Mouse (Mus musculus) hindbrain, embryonic 15.5 days (tissue): ENCODE measurements around the gene 6030408B16Rik. TPM values are rescaled to one million over a fixed set of nuclear protein-coding genes. Genes with fewer than 3 reads are reported as not detected.

Experiments
- ATAC-seq: fragments of 200-750 bp; cut with Nextera tagmentation; 2 replicates; pipeline ENCODE4 v1.8.0; 2017; ENCODE audit warnings: low read depth, moderate number of reproducible peaks, moderate TSS enrichment; ENCODE audit not compliant: low FRiP score
- H3K27ac ChIP-seq: fragments of 300-500 bp; sonication (generic); replicated peaks from 2 replicates; pipeline ENCODE4 v1.5.1; 2015; ENCODE audit warnings: mild to moderate bottlenecking, inconsistent platforms
- H3K27me3 ChIP-seq: fragments of 300-500 bp; sonication (generic); 2 replicates; pipeline ENCODE4 v1.6.1; 2015; ENCODE audit warnings: control low read depth, inconsistent platforms
- H3K36me3 ChIP-seq: fragments of 300-500 bp; sonication (generic); 2 replicates; pipeline ENCODE4 v1.6.1; 2015; ENCODE audit warnings: control low read depth, inconsistent platforms
- H3K4me1 ChIP-seq: fragments of 300-500 bp; sonication (generic); replicated peaks from 2 replicates; pipeline ENCODE4 v1.6.1; 2015; ENCODE audit warnings: control low read depth, inconsistent platforms
- H3K4me2 ChIP-seq: fragments of 300-500 bp; sonication (generic); 2 replicates; pipeline ENCODE4 v1.6.1; 2015; ENCODE audit warnings: moderate library complexity, mild to moderate bottlenecking, inconsistent platforms
- H3K4me3 ChIP-seq: fragments of 300-500 bp; sonication (generic); 2 replicates; pipeline ENCODE4 v1.5.1; 2015; ENCODE audit warnings: mild to moderate bottlenecking, inconsistent platforms
- H3K9ac ChIP-seq: fragments of 300-500 bp; sonication (generic); 2 replicates; pipeline ENCODE4 v1.6.1; 2015; ENCODE audit warnings: inconsistent platforms
- H3K9me3 ChIP-seq: fragments of 300-500 bp; sonication (generic); 2 replicates; pipeline ENCODE4 v1.6.1; 2016; ENCODE audit warnings: control low read depth, inconsistent platforms
- WGBS: fragments of 180-500 bp; shearing (Covaris S2); methylation state at CpG from one replicate; pipeline ENCODE4 v1.1.7; 2015; 5-methylcytosine and 5-hydroxymethylcytosine counted together
- polyA plus RNA-seq: library from polyadenylated mRNA; unstranded; fragments of >200 nt; fragmentation: Nextera tagmentation; extraction: Ambion mirVana; gene quantifications from 2 replicates; pipeline ENCODE4 v1.2.1, GENCODE M21; 2015

Gene 6030408B16Rik
- polyA plus RNA-seq, 1 experiment from 2014 or later, result not detected

DNA sequence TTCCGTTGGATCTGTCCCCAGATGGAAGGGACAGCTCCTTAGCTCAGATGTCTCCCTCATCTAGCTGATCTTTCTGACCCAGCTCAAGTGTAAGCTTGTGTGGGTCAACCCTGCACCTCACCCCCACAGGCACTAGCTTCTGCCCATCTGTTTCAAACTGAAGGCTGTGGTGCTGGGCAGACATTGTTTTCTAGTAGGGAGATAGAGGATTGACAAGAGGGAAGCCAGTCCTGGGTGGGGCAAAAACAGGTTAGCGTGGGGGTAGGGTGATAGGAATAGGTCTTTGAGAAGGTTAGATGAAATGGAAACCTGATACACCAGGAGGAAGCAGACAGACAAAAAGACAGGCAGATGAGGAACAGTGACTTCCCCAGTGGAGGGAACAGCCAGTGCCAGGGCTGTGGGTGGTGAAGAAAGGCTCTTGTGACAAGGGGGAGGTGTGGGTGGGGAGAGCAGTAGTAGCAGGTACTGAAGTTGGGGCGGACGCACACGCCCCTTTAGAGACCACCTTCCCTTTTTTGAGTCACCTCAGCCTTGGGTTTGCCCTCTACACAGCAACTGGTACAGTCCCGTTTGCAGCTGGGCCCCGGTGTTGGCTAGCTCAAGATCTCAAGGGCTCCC, 37.1 kb upstream of the 6030408B16Rik start:
- no peaks in the 10 kb centered on the region for H3K36me3 ChIP-seq
- H3K9ac ChIP-seq, result no peak overlapping the region
- WGBS, result 89% methylated on average over 7 of the region's 7 CpGs
- no peak for ATAC-seq
- no peaks in the 10 kb centered on the region for H3K9me3 ChIP-seq
- H3K27me3 ChIP-seq, result no peaks in the 10 kb centered on the region
- no peak overlapping the region for H3K4me3 ChIP-seq
- H3K4me2 ChIP-seq, result no peak overlapping the region
- no peak overlapping the region for H3K27ac ChIP-seq
- H3K4me1 ChIP-seq, result peaks cover 15% of the 10 kb centered on the region

DNA sequence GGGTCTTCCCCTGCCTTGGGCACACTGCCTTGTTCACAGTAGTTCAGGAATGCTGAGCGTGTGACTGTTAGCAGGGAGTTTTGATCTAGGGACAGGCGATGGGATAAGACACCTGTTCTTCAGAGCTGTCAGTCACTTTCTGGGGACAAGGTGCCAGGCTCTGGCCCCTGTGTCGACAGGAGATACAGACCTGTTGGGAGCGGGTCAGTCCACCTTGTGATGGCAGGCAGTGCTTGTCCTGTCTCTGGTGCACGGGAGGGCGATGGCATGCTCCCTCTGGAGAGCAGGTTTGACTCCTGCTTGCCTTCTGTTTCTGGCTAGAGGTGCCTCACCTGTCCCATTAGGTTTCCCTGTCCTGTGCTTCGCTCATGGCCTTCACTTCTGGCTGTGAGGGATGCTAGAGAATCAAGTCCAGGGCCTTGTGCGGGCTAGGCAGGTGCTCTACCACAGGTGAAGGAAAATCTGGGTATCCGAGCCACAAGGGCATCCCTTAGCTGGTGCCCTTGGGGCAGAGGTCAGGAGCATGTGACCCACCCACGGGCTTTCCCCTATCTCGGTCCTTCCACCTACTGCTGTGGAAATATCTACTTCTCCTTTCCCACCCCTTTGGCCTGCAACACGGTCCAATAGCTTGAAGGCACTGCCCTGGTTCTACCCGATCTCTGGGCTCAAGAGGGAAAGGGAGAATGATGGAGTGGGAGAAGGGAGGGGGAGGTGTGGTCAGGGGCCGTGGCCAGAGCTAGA, 36.4 kb upstream of the 6030408B16Rik start:
- H3K4me2 ChIP-seq, result no peak overlapping the region
- 79% methylated on average over 14 of the region's 14 CpGs for WGBS
- H3K9ac ChIP-seq, result no peak overlapping the region
- H3K27me3 ChIP-seq, result no peaks in the 10 kb centered on the region
- no peaks in the 10 kb centered on the region for H3K9me3 ChIP-seq
- peaks cover 17% of the 10 kb centered on the region for H3K4me1 ChIP-seq
- no peaks in the 10 kb centered on the region for H3K36me3 ChIP-seq
- no peak for ATAC-seq
- no peak overlapping the region for H3K27ac ChIP-seq
- no peak overlapping the region for H3K4me3 ChIP-seq

DNA sequence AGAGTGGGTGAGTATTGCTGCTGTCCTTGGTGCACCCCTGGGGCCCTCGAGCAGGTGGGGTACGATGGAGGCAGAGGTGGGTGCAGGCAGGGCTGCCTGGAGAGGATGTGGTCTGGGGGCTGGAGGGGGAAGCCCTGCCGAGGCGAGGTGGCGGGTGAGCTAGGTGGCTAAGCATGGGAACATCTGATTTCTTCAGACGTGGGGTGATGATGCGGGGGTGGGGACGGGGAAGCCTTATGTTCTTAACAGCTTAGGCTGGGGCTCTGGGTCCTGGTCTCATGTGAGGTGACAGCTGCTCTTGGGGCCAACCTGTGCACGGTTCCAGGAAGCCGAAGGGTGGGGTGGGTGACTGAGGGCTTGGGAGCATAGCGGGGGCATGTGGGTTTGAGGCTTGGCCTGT, 34.6 kb upstream of the 6030408B16Rik start:
- no peak overlapping the region for H3K9ac ChIP-seq
- ATAC-seq, result no peak
- H3K4me3 ChIP-seq, result no peak overlapping the region
- no peaks in the 10 kb centered on the region for H3K27me3 ChIP-seq
- no peaks in the 10 kb centered on the region for H3K9me3 ChIP-seq
- H3K4me1 ChIP-seq, result peaks cover 17% of the 10 kb centered on the region
- no peak overlapping the region for H3K4me2 ChIP-seq
- WGBS, result 90% methylated on average over 11 of the region's 11 CpGs
- H3K36me3 ChIP-seq, result no peaks in the 10 kb centered on the region
- no peak overlapping the region for H3K27ac ChIP-seq

DNA sequence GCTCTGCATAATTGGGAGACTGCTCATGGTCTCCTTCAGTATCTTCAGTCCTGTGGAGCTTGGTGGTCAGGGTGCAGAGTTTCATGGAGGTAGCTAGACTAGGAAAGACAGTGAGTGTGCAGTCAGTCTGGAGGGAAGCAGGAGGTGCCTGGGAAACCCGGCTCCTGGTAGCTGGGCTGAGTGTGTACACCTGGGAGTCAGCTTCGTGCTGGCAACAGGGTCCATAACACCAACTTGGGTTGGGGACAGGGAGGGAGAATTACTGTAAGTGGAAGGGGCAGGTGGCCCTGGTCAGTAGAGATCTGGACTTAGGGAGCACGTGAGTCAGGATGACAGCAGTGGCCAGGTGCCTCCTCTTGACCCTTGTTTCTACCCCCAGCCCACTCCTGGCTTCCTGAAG, 33.1 kb upstream of the 6030408B16Rik start:
- H3K9me3 ChIP-seq, result no peaks in the 10 kb centered on the region
- peaks cover 3% of the 10 kb centered on the region for H3K27me3 ChIP-seq
- H3K36me3 ChIP-seq, result no peaks in the 10 kb centered on the region
- peaks cover 6% of the 10 kb centered on the region; the same call in 1 of the 2 replicates for H3K4me1 ChIP-seq
- no peak for ATAC-seq
- no peak overlapping the region for H3K4me2 ChIP-seq
- no peak overlapping the region for H3K9ac ChIP-seq
- H3K27ac ChIP-seq, result no peak overlapping the region
- WGBS, result 78% methylated on average over 3 of the region's 3 CpGs
- H3K4me3 ChIP-seq, result no peak overlapping the region

DNA sequence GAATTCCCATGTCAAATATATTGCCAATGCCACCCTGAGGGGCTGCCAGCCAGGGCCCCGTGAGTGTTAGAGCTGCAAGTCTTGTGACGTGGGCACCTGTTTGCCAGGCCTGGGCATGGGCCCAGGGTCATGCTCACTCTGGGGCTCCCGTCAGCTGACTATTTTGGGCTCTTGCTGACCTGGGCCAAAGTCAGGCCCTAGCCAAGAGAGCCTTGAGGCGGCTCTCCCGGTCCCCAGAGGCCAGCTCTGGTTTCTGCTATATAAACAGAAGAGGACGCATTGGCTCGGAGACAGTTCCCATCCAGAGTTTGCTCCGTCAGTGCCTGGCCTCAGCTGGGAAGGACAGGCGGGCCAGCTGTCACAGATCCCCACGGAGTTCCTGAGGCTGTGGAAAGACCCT, 32.6 kb upstream of the 6030408B16Rik start:
- Histone ChIP-seq H3K9me3 (no peaks in the 10 kb centered on the region), H3K4me2 (no peak overlapping the region), H3K36me3 (no peaks in the 10 kb centered on the region), H3K27me3 (peaks cover 7% of the 10 kb centered on the region), H3K4me3 (no peak overlapping the region), H3K4me1 (peaks cover 5% of the 10 kb centered on the region; the same call in 1 of the 2 replicates), H3K9ac (no peak overlapping the region), H3K27ac (no peak overlapping the region)
- WGBS, result 48% methylated on average over 10 of the region's 10 CpGs
- no peak for ATAC-seq

DNA sequence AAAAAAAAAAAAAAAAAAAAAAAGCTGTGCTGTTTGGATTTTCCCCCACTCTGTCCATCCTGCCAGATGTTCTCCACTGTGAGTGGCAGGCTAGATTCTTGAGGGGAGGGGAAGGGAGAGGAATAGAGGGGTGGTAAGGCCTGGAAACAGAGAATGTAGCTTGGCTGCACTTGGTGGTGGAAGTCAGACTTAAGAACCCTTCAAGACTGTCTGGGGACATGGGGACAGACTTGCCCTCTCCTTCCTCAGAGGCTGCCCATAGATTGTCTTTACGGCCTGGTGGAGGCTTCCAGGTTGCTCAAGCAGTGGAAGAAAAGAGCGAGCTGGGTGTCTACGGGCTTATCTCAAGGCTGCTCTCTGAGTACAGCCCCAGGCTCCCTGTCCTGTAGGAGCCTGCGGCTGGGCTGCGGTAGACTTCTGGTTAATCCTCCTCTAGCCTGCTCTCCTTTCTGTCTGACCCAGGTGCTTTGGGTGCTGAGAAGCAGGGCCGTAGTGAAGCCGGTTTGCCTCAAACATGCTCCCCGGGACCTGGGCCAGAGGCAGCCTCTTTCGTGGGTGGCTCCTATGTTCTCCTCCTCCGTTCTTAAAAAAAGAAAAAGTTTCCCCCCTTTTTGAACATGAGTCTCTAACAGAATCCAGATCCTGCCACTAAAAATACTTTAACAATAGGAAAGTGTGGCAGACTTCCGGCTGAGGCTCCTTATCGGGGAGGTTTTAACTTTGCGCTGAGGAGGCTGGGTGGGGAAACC, 32.0 kb upstream of the 6030408B16Rik start:
- Histone ChIP-seq H3K27me3 (peaks cover 13% of the 10 kb centered on the region), H3K27ac (no peak overlapping the region), H3K36me3 (no peaks in the 10 kb centered on the region), H3K9ac (no peak overlapping the region), H3K4me1 (peaks cover 11% of the 10 kb centered on the region), H3K4me2 (no peak overlapping the region), H3K9me3 (no peaks in the 10 kb centered on the region), H3K4me3 (no peak overlapping the region)
- ATAC-seq, result no peak
- 76% methylated on average over 13 of the region's 13 CpGs for WGBS

DNA sequence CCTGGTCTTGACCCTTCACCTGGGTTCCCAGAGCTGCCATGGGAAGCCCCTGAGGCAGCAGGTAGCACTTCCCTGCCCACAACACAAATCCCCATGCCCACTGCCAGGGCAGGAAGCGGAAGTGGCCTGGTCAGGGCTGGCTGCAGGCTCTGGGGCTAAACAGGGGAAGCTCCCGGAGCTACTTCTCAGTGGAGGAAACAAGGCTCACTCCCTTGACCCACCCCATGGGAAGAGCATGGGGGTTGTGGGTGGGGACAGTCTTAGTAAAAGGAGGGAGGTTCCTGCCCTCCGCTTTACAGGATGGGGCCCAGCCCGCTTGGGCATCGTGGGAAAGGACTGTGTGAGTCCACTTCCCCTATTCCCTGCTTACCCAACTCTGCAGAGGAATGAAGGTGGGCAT, 30.5 kb upstream of the 6030408B16Rik start:
- Histone ChIP-seq H3K9me3 (no peaks in the 10 kb centered on the region), H3K27ac (no peak overlapping the region), H3K4me1 (peaks cover 26% of the 10 kb centered on the region), H3K36me3 (no peaks in the 10 kb centered on the region), H3K27me3 (peaks cover 21% of the 10 kb centered on the region), H3K4me3 (no peak overlapping the region), H3K9ac (no peak overlapping the region), H3K4me2 (no peak overlapping the region)
- 67% methylated on average over 5 of the region's 5 CpGs for WGBS
- no peak for ATAC-seq

DNA sequence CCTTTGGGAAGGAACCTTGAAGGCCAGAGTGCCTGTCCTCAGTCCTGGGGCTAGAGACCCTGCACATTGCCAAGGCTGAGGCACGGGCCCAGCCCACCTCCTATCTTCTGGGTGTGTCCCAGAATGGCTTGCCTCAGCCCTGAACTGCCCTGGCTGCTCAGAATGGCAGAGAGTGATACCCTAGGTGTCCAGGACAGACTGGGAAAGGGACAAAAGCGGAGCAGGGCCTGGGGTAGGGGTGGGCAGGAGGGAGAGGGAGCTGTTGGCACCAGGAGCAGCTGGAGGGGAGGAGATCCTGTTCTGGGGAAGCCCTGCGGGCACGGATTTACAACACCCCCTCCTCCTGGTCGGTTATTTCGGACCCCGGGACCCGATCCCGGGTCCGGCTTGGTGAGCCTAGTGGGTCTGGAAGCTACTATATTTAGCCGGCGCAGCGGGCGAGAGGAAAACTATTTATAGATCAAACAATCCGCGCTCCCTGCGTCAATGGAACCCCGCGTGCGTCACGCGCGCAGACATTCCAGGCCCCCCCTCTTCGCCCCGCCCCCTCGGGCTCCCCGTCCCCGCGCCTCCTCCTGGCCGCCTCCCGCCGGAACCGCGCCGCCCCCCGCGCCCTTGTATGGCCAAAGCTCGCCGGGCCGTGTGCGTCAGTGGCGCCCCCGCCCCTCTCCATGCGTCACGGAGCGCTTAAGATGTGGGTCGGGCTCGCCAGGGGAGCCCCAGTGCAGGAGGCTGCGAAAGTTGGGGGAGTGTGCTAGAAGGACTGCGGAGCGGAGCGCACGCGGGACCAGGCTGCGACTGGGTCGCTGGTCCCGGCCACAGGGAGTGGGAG, 26.7 kb upstream of the 6030408B16Rik start:
- WGBS, result under 1% methylated on average over 51 of the region's 57 CpGs
- H3K27me3 ChIP-seq, result peaks cover 23% of the 10 kb centered on the region
- peaks cover 23% of the 10 kb centered on the region for H3K4me1 ChIP-seq

DNA sequence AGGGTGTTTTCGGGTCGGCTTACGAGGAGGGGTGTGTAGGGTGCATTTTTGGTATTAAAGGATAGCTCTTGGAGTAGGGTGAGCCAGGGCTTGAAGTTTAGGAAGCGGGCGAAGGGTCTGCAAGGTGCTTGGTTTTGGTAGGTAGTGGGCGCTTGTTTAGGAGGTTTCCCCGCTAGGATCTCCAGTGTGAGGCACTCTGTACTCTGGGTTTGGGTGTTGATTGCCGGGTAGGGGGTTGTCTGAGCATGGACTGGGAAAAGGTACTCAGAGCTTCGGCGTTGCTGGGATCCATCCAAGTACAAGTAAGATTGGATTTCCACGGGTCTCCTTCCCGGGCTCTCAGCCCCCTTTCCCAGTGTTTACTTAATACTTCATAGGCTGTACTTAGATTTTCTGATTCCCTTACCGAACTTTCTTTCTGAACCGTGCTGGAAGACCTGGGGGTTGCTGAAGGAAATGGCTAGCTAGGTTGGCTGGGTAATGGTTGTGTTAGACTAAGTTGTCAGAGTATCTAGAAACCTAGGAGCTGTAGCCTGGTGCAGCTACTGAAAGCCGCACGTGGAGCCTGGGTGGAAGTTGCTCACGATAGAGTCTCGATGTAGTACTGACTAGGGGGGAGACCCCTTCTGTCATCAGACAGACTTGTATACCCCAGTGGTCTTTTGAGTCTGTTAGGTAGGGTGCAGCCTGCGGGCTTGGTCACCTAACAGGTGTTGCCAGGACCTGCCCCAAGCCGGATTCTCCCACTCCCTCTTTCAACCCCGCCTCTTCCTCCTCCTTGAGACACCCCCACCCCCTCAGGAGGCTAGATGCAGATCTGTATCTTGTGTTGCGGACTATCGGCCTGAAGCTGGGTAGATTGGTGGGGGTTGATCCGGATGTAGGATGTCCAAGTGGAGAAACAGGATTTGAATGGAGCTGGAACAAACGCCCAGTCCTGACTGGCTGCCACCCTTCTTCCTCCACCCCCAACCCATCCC, 25.7 kb upstream of the 6030408B16Rik start:
- Histone ChIP-seq H3K9me3 (no peaks in the 10 kb centered on the region), H3K27me3 (peaks cover 23% of the 10 kb centered on the region), H3K9ac (peak overlapping the region; percentile 44), H3K4me3 (peak overlapping the region; percentile 51), H3K4me2 (peak overlapping the region; percentile 89), H3K4me1 (peaks cover 21% of the 10 kb centered on the region), H3K36me3 (no peaks in the 10 kb centered on the region), H3K27ac (0 out of 2 replicates have a peak overlapping the region, but pooled peaks have one; percentile 7)
- ATAC-seq, result 0 out of 2 replicates have a peak, but pooled peaks have one; percentile 12
- WGBS, result 6% methylated on average over 25 of the region's 25 CpGs

More for the DNA sequence above, 26.7 kb upstream of the 6030408B16Rik start:
- no peaks in the 10 kb centered on the region for H3K36me3 ChIP-seq
- no peaks in the 10 kb centered on the region for H3K9me3 ChIP-seq
- H3K27ac ChIP-seq, result 0 out of 2 replicates have a peak overlapping the region, but pooled peaks have one; percentile 7
- H3K4me2 ChIP-seq, result peak overlapping the region; percentile 89
- peak; percentile 76 for ATAC-seq
- peak overlapping the region; percentile 51 for H3K4me3 ChIP-seq
- peak overlapping the region; percentile 44 for H3K9ac ChIP-seq

DNA sequence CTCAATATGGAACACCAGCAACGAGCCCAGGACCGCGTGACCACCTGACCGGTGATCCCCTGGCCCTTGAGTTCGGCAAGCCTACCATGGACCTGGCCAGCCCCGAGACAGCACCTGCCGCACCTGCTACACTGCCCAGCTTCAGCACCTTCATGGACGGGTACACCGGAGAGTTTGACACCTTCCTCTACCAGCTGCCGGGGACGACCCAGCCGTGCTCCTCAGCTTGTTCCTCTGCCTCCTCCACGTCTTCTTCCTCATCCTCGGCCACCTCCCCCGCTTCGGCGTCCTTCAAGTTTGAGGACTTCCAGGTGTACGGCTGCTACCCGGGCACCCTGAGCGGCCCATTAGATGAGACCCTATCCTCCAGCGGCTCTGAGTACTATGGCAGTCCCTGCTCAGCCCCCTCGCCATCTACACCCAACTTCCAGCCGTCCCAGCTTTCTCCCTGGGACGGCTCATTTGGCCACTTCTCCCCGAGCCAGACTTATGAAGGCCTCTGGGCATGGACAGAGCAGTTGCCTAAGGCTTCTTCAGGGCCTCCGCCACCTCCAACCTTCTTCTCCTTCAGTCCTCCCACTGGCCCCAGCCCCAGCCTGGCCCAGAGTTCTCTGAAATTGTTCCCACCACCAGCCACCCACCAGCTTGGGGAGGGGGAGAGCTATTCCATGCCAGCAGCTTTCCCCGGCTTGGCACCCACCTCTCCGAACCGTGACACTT, 22.8 kb upstream of the 6030408B16Rik start:
- Histone ChIP-seq H3K27ac (no peak overlapping the region), H3K36me3 (peaks cover 7% of the 10 kb centered on the region; the same call in 1 of the 2 replicates), H3K4me2 (no peak overlapping the region), H3K9me3 (no peaks in the 10 kb centered on the region), H3K4me1 (peaks cover 21% of the 10 kb centered on the region), H3K27me3 (peaks cover 17% of the 10 kb centered on the region), H3K4me3 (no peak overlapping the region), H3K9ac (no peak overlapping the region)
- WGBS, result 94% methylated on average over 29 of the region's 29 CpGs
- no peak for ATAC-seq
